Mouse (Mus musculus): ENCODE measurements at regions not wholly inside any gene's neighbourhood (a gene's known extent, or its start where the extent isn't known, plus 50 kb on each side); places are given as distances from the start of the nearest gene placed in this dataset.

- no peak for DNase-seq (ENCODE audit: low read depth, low spot score)
These were observed 209.8 kb upstream of the Arid1b start for GRCm38 (mm10) chr17:4784296-4784695.

- DNase-seq (ENCODE audit: low read depth, low spot score) = no peak
These were observed 208.8 kb upstream of the Arid1b start for GRCm38 (mm10) chr17:4785281-4785839.

DNA sequence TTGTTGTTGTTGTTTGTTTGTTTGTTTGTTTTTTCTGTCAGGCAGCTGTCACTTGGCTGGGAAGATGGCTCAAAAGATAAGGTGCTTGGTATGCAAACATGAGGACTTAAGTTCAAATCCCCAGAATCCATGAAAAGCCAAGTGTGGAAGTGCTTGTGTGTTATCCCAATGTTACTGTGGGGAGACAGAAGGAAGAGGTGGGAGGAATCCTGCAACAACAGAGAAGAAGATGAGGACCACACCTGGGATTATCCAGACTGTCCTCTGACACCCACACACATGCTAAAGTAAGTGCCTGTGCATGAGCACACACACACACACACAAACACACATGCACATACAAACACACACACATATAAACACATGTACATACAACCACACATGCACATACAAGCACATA, 207.6 kb upstream of the Arid1b start:
- DNase-seq (ENCODE audit: low read depth, low spot score) = no peak

DNA sequence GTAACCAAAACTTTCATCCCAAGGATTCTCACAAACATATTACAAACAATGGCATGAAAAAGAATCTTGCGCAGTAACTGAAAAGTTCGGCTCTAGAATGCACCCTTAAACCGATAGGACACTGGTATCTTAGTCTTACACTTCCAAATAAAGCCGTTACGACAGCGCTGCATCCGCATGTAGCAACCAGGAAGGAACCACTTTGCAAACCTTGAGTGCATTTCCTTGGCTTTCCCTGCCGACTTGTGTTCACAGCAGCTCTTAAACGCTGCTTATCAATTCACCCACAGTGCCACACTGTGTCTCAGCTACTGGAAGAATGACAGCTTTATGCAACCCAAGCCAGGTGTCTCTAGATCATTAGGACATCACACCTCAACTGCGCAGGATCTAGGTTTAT, 202.3 kb upstream of the Arid1b start:
- no peak for DNase-seq (ENCODE audit: low read depth, low spot score)

DNA sequence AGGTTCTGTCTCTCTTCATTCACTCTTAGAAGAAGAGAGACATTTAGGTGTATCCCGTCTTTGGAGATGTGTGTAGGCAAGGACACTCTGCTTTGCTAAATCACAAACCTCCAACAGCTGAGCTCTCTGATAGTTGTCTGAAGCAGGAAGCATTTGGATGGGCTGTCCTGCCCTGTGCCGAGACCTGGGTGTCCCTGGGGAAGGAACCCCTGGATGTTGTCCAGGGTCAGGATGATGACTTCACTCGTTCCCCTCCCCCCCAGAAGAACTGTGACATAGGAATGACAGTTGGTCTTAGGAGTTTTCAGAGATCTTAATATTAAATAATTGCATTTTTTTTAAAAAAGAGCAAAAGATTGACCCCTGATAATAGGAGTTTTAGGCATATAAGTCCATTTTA, 197.9 kb upstream of the Arid1b start:
- DNase-seq (ENCODE audit: low read depth, low spot score) = no peak

- no peak for DNase-seq (ENCODE audit: low read depth, low spot score)
These were observed 190.1 kb upstream of the Arid1b start for GRCm38 (mm10) chr17:4804013-4804412.

DNA sequence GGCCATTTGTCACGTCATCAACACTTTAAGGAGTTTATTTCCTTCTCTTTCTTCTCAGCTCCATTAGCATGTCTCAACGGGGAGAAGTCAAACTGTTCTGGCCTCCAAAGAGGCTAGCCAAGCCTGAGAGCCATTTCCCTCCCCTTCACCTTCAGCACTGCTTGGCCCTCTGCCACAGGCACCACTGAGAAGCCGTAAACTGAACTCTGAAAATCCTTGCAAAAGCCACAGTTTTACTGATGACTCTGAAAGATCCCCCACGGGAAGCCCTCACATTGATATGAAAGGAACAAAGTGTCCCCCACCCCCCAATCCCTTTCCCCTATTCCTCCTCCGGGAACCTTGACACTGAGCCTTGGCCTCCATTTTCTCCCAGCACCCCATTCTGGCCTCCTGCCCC, 188.1 kb upstream of the Arid1b start:
- no peak for DNase-seq (ENCODE audit: low read depth, low spot score)

DNA sequence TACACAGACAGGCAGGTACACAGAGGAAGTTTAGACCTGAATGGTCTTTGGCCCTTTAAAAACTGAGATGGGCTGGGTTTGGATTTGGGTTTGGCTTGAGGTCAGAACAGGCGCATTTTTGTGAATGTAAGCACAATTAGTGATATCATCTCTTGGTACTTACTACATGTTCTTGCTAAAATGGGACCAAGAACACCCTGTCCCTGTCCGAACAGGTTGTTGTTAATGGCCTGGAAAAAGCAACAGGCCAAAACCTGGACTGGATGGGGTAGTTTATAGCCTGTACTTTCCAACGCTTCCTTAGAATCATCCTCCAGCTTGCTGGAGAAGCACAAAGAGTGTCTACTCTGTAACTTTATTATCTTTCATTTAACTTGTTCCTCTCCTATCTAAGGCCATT, 185.2 kb upstream of the Arid1b start:
- DNase-seq (ENCODE audit: low read depth, low spot score) = no peak

DNA sequence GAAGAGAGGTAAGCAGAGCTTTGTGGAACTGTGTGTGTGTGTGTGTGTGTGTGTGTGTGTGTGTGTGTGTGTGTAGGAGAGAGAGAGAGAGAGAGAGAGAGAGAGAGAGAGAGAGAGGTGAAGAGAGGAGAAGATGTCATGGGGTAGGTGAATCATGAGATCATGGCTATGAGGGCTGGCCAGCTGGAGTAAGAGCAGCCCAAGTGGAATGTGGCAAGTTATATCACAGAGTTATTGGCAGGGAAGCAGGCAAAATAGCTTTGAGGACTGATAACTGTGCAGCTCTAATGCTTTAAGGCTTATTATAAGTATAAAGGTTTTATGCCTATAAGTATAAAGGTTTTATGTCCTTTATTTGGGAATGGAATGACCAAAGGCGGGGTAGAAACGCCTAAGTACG, 180.9 kb upstream of the Arid1b start:
- DNase-seq (ENCODE audit: low read depth, low spot score) = no peak

- no peak for DNase-seq (ENCODE audit: low read depth, low spot score)
These were observed 180.5 kb upstream of the Arid1b start for GRCm38 (mm10) chr17:4813666-4814065.

DNA sequence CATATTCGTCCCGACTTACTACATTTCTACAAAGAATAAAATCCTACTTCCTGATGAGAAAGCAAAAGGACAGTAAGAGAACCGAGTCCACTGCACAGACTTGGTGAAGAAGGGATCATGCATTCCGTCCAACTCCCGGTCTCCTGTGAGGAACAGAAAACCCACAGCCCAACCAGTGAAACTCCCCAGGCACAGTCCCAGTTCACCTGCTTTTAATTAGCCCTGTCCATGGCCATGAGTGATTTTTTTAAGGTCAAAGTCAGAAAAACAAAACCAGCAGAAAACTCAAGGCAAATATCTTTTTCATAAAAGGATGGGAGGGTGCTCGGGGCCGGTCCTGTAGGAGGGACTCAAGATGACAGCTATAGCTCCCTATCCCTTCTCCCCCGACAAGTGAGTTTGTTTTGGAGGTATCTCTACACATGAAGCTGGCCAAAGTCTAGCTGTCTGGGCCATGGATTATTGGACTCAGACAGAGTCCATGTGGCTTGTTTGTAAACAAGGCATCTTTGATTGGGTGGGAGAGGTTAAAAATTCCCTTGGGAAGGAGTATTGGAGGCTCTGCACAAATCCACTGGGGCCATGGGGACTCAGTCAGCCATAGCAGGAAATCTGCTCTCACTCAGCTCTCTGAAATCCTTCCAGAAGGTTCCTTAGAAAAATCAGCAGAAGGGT, 168.8 kb upstream of the Arid1b start:
- no peak for DNase-seq (ENCODE audit: low read depth, low spot score)

DNA sequence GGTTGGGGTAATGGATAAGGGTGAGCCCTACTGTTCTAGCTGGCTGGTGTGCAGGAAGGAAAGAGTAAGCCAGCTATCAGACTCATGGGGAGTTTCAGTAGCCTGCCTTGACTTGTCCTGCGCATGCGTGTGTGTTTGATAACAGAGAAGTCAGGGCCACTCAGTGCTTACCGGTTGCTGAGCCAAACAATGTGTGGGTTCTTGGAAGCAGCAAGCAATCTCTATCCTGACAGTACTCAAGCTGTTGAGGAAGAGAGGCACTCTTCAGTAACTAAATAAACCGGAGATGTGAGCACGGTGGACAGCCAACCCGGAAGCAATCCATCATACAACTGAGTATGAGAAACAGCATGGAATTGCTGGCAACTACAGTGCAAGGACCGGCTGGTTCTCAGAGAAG, 160.1 kb upstream of the Arid1b start:
- DNase-seq (ENCODE audit: low read depth, low spot score) = no peak

- DNase-seq (ENCODE audit: low read depth, low spot score) = no peak
These were observed 159.6 kb upstream of the Arid1b start for GRCm38 (mm10) chr17:4834571-4834970.

DNA sequence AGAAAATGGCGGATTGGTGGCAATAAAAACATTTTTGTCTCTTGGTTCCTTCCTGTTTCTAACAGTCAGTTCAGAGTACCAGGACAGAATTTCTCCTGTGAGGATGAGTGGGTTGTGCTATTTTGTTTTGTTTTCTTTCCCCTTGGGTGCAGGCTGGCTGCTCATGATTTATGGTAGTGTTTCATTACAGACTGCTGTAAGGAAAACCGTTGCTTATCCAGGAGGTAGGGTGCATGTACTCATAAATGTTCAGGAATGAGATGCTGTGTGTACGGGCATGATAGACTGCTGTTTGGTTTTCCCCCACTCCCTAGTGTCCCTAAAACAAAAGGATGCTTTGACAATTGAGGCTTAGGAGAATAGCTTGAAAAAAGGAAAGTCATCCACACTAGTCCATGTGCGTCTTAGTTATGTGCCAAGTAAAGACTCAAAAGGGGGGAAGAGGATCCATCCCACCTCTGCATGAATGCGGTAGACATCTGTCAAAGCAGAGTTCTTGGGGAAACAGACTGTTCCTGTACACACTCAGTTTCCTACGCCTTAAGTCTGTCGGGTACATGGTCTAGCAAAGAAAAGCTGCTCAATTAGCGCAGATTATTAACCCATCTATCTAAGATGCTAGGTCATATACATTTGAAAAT, 158.9 kb upstream of the Arid1b start:
- DNase-seq (ENCODE audit: low read depth, low spot score) = no peak

GRCm38 (mm10) chr17:4840123-4840522, 154.0 kb upstream of the Arid1b start:
- DNase-seq (ENCODE audit: low read depth, low spot score) = no peak

DNA sequence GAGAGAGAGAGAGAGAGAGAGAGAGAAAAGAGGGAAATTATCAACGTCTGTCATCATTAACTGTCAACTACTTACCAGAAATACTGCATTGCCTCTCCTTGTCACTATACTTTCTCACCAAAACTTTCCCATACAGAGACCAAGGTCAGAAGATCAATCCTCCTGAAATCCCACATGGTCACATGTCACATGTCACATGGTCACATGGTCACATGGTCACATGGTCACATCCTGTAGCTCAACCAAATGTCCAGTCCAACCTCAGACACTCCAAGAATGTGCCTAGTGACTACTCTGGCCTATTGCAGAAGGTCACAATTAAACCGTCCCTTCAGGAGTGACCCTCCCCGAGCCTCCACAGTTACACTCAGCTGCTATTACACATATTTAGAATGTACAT, 135.8 kb upstream of the Arid1b start:
- DNase-seq (ENCODE audit: low read depth, low spot score) = no peak

DNA sequence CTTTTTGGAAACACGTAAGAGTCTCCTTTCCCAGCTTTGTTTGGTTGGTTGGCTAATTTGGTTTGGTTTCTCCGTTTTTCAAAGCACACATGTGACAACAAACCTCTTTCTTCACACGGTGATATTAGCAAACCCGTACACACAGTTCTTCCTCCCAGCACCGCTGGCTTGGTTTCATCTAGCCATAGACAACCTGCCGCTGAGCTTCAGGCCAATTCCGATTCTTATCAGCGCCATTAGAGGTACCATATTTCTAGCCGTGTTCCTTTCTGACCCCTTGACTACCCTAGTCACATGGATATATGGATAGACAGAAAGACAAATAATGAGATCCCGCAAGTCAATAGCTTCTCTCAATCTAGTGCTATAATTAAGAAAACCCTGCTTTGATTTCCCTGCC, 129.2 kb upstream of the Arid1b start:
- no peak for DNase-seq (ENCODE audit: low read depth, low spot score)

- no peak for DNase-seq (ENCODE audit: low read depth, low spot score)
These were observed 128.5 kb upstream of the Arid1b start for GRCm38 (mm10) chr17:4865621-4866020.

- DNase-seq (ENCODE audit: low read depth, low spot score) = no peak
These were observed 127.9 kb upstream of the Arid1b start for GRCm38 (mm10) chr17:4866026-4866896.

- no peak for DNase-seq (ENCODE audit: low read depth, low spot score)
These were observed 127.0 kb upstream of the Arid1b start for GRCm38 (mm10) chr17:4867083-4867482.

DNA sequence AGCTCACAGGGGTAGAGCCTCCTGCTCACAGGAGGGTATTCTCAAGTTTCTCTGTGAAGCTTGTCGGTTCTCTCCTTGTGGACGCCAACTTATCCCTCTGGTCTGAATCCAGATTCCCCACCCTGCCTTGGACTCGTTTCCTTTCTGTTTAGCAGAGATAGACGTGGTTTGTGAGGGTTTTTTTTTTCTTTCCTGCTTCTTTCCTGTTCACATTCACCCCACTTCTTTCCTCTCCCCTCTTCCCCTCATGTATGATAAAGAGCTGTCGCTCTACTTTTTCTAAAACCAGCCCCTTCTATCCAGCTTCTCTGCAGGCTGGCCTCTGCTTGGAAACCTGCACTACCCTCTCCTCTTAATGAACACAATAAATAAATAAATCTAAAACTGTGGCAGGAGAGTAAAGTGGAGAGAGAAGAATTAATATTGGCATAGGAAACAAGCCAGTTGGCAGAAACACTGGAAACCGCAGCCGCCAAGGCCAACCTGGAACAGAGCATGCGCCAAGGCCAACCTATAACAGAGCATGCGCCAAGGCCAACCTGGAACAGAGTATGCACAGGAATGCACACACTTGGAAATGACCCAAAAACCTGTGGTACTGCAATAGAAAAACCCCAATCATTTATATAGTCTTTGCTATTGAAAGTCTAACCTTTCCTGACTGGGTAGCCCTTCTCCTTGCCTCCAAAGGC, 126.2 kb upstream of the Arid1b start:
- DNase-seq (ENCODE audit: low read depth, low spot score) = no peak

DNA sequence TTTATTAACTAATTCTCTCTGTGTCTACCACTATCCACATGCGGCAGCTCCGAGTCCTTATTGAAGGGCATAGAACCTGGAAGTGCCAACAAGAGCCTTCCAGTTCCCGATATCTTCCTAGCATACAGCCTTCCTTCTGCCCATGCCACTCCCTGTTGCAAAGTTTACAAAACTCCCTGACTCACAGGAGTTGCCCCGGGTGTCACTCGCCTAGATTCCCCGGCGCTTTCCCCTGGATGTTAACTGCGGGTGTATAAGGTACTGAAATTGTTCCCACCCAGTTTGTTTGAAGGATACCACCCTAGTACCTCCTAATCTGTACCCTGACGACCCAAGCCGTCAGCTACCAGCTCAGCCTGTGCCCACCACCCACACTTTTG, 125.7 kb upstream of the Arid1b start:
- no peak for DNase-seq (ENCODE audit: low read depth, low spot score)

All from embryo, embryonic 11.5 days (tissue).